Mouse (Mus musculus): ENCODE data around the gene Ldlrad3.
A peak's percentile ranks its signal among the peaks of the same experiment; 100 is the strongest.

Gene Ldlrad3

GRCm38 (mm10) chr2:102038229-102038894 lies 147.8 kb downstream of the Ldlrad3 start:
- DNase-seq (ENCODE audit: low spot score): no peak

- no peak for DNase-seq (ENCODE audit: low spot score)
These were observed 149.3 kb downstream of the Ldlrad3 start for GRCm38 (mm10) chr2:102036665-102037511.

- no peak for DNase-seq (ENCODE audit: low spot score)
These were observed 151.7 kb downstream of the Ldlrad3 start for GRCm38 (mm10) chr2:102034513-102034879.

DNA sequence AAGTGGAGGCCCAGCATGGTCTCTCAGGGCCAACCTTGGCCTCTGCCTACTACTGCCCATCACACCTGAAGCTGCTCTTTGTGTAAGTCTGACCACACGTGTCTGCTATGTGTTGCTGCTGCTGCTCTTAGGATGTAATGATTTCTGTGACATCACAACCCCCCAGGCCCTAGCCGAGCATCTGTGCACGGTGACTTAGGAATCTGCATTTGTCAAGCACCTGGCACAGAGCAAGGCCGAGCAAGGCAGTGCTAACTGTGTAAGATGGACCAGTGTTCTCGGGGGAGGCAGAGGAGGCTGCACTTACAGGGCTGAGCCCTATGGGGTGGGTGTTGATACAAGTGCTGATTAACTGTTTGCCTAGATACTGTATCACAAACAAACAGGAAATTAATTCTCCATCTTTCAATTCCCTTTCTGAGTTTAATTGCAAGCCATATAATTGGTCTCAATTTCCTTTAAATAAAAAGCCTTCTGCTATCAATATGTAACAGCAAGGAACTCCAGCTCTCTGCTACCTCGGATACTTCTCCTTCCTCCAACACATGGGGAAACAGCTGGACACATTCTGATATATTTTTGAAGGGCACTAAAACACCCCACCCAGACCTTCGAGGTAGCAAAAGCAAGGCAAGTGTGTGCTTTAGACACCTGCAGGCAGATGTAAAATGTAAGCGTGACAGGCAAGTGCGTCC lies 152.2 kb downstream of the Ldlrad3 start:
- DNase-seq (ENCODE audit: low spot score): no peak

DNA sequence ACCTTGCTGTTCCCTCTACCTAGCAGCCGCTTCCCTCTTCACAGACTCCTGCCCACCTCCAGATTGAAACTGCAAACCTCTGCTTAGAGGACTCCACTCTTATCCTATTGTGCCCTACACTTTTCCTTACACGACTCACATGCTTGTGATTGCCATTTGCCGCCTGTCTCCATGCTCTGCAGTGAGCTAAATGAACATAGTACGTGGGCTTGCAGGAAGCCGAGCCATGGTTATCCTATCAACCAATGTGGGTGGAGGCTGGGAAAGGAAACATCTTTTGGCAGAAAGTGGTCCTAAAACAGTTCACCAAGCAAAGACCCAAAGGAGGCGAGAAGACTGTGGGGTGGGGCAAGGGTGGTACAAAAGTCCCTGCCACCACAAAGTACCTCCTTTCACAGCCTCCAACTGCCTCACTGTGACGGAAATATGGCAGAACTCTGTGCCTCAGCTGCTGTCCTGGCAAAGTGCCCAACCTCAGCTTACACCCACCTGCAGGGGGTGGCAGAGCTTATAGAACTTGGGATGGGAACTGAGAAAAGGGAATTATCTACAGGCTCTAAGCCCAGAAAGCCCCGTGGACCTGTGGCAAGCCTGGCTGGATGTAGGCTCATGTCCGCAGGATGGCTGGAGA lies 153.4 kb downstream of the Ldlrad3 start:
- no peak for DNase-seq (ENCODE audit: low spot score)

GRCm38 (mm10) chr2:102030652-102031051 lies 155.5 kb downstream of the Ldlrad3 start:
- DNase-seq (ENCODE audit: low spot score): peak; percentile 36

DNA sequence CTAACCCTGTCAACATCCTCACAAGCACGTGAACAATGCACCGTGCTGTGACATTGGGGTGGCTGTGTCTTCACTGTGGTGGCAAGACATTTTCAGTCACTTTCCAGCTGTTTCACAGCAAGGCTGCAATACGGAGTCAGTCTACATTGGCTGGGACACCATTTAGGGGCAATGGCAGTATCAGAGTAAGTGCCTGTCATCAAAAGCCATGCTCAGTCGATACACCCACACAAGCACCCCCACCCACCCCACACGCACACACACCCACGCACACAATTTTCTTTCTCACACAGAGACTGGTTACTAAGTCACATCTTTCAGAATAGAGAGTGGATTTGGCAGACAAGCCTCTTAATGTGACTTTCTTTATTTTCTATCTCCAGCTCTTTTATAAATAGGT lies 156.0 kb downstream of the Ldlrad3 start:
- no peak for DNase-seq (ENCODE audit: low spot score)

DNA sequence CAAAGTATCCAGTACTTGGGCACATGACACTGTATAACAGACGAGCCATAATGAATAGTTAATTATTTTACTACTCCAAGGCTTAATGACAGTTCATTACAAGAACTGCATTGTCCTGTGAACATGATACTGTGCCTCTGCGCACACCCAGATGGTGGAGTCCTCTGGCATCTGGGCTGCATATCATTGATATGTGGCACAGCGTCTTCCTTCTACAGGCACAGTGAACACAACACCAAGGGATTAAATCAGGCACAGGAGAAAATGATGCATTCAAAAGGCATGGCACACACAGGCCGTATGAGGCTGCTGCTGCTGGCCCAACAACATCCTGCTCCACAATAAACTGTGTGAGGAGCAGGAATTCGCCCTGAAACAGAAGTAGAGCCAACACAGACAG lies 156.5 kb downstream of the Ldlrad3 start:
- no peak for DNase-seq (ENCODE audit: low spot score)

GRCm38 (mm10) chr2:102027265-102027664 lies 158.9 kb downstream of the Ldlrad3 start:
- DNase-seq (ENCODE audit: low spot score): no peak

- DNase-seq (ENCODE audit: low spot score): no peak
These were observed 160.0 kb downstream of the Ldlrad3 start for GRCm38 (mm10) chr2:102026156-102026555.

GRCm38 (mm10) chr2:102024483-102024882 lies 161.7 kb downstream of the Ldlrad3 start:
- DNase-seq (ENCODE audit: low spot score): no peak

DNA sequence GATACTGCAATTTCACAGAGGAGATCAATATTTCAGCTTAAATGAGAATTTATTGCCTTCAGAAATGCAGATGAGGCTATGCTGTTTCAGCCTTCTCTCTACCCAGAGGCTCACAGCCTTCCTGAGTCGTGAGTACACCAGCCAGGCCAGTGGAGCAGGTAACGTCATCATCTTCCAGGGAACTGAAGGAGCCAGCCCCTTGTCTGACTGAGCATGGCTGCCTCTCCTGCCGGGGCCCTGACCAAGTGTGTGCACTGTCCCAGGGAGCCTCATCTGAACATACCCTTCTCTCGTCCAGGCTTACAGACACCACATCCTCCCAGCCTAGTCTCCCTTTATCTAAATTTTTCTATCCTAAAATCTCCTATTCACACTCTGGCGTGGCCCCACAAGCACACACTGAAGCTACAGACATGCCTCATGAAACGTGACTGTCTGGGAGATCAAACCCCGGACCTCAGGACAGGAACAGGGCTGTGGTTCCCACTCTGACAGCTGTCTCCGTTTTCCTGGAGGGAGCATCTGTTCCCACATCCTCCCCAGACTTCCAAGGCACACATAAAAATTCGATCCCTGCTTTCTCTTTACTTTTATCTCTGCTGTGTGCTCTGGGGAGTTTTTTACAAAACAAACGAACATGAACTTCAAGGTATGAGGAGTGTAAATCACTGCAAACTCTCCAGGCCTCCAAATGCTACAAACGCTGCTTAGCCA lies 164.7 kb downstream of the Ldlrad3 start:
- no peak for DNase-seq (ENCODE audit: low spot score)

GRCm38 (mm10) chr2:102020546-102020945 lies 165.6 kb downstream of the Ldlrad3 start:
- DNase-seq (ENCODE audit: low spot score): no peak

GRCm38 (mm10) chr2:102014538-102015113 lies 171.6 kb downstream of the Ldlrad3 start:
- no peak for DNase-seq (ENCODE audit: low spot score)

GRCm38 (mm10) chr2:102011311-102011975 lies 174.7 kb downstream of the Ldlrad3 start:
- DNase-seq (ENCODE audit: low spot score): no peak

DNA sequence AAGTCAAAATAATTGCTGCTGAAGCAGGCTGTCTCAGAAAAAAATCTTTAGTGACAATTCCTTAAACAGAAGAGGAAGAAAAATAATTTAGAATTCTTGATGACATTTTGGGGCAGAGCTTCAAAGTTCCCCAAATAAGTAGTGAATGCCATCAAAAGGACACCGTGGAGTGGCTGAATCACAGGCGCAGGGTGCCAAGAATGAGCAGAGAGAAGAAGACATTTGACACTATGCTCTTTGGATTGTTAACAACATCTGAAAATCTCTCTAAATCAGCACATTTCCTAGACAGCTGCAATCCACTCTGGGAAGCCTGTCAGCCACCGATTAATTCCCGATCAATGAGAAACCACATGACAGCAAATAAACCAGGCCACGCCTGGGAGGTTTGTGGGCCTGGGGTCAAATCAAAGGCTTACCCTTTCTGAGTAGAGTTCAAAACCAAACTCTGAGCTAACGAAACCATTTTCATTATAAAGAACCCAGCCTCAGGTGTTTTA lies 176.4 kb downstream of the Ldlrad3 start:
- no peak for DNase-seq (ENCODE audit: low spot score)

DNA sequence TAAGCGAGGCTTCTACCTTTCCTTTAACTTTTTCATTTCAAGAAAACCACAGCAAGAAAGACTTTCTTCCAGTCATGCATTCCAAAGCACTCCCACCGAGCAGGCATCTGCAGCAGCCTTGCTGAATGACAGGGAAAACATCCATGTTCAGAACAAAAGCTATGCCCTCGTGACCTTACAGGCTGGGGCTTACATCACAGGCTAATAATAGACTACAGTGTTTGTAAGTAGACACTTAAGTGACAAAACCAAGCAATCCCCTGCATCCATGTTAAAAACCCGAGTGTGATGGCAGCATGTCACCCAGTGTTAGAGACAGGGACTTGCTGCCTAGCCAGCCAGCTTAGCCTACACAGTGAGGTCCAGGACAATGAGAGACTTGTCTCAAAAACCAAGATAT lies 180.0 kb downstream of the Ldlrad3 start:
- no peak for DNase-seq (ENCODE audit: low spot score)

GRCm38 (mm10) chr2:102005377-102006007 lies 180.7 kb downstream of the Ldlrad3 start:
- DNase-seq (ENCODE audit: low spot score): no peak

DNA sequence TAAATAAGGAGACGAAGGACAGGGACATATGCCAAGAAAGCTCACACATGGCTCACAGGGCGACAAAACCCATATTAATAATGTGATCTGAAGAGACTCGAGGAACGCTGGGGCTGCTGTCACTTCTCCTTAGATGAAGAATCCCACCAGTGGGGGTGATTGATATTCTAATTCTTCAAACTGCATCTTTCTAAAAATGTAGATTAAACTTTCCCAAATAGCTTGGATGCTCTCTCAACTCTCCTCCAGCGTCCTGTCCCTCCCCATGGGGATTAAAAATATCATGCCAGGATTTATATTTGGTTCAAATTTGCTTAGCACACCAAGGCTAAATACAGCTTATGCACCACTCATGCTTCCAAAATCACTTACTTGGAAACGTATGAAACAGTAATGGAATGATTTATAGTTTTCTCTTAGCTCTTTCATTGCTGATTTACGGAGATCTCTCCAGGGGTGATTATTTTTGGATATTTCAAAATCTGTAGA lies 182.4 kb downstream of the Ldlrad3 start:
- no peak for DNase-seq (ENCODE audit: low spot score)

All from ovary, postnatal 10 days (tissue).